Mouse (Mus musculus): ENCODE data around the gene Rtn4rl1. TPM values are rescaled to one million over a fixed set of nuclear protein-coding genes. Genes with fewer than 3 reads are reported as not detected.

The Rtn4rl1 gene
- total RNA-seq, 2 experiments from 2014 or later, result 37.3 to 53.0 TPM

GRCm38 (mm10) chr11:75184986-75185385, 8.6 kb upstream of the Rtn4rl1 start:
- no peak for DNase-seq

GRCm38 (mm10) chr11:75189713-75190370, 3.7 kb upstream of the Rtn4rl1 start:
- peak in 1 of 2 experiments; percentile 23 for DNase-seq

GRCm38 (mm10) chr11:75190371-75190724, 3.2 kb upstream of the Rtn4rl1 start:
- peak; percentile 90 for DNase-seq

GRCm38 (mm10) chr11:75190905-75191441, 2.6 kb upstream of the Rtn4rl1 start, which contains the start of gene Dph1:
Gene Dph1 (minus strand): TSS chr11:75191241.
- DNase-seq, result no peak

DNA sequence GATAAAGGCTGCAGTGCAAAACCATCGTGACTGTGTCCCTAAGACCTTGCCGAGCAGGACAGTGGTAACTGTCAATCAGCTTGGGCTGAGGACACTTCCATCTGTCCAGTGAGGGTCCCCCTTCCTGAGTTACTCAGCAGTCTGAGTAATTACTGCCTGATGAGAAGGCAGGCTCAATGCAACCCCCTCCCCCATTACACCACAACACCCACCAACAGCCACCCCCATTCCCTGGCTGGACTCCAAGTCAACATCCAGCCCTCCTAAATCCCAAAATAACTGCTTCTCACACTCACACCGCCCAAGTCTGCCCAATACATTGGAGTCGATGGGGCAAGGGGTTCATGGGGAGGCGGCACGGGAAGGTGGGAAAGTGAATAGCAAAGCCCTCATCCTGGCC, 1.7 kb upstream of the Rtn4rl1 start:
- DNase-seq, result no peak

GRCm38 (mm10) chr11:75192336-75193214, 1.0 kb upstream of the Rtn4rl1 start:
- DNase-seq, result peak; percentile 89 to 94

DNA sequence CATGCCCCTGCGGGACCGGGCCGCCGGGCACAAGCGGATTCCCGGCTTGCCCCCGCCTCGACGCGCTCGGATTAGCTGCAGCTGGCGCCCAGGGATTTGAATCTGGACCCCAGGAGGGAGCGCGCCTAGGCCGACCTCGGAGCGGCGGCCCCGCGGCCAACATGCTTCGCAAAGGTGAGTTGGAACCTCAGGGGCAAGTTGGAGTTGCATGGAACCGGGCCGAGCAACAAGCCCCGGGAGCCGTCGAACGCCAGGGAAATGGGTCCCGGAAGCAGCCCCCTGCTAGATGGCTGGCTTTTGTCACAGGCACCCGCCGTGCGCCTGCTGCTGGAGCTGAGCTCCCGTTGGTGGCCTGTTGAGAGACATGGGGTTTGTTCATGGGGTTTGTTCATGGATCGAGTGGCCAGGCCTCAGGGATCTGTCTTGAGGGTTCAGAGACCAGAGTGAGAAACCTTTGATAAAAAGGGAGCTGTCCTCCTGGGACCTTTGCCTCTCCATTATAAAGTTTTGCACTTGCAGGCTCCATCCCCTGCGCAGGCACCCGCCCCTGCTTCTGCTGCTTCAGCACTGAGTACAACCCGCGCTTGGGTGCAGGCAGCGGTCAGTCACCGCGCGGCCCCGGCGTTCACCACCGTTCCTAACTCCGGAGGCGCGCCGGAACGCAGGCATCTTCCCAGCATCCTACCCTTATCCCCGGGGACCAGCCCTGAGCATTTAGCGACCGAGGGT, 702 bp downstream of the Rtn4rl1 start:
- DNase-seq, result peak; percentile 49 to 56

DNA sequence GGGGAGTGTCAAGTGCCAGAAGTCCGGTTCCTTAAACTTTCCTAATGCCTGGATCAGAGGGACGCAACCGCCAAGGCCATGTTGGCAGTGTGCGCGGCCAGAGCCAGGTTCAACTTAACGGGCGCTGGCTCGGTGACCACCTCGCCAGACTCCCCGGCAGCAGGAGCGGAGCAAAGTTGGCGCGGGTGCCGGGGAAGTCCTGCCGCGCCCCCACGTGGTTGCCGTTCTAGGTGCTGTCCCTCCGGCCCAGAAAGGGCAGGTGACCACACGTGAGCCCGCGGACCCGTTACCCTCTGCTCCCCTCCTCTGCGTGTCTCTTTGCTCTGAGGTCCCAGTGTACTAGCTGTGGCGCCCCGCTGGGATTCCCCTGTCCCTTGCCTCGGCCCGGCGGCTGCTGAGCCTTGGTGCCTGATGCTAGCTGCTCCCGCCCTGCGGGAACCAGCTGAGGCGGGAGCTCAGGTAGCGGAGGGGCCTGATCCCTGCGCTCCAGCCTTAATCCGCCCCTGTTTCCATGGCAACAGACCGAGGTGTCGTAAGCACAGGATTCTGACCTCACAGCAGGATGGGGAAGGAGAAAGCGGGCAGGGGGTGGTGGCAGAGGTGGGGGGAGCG, 1.4 kb downstream of the Rtn4rl1 start:
- DNase-seq, result peak; percentile 60 to 79

DNA sequence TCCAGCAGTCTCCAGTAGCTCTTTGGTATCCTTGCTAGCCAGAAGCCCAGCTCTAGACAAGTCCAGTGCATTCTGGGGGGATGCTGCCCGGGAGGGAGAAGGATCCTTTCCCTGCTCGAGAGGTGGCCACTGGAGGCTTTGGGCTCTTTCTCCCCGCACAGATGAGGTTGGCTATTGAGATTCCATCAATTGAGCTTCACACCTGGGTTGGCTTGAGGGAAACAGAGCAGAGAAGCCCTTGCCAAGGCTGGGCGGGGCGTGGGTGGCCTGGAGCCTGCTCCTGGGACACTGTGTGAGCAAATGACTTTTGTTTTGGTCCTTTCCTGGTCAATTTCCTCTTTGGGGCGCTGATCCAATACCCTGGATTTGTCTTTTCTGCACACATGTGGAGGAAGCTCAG, 2.5 kb downstream of the Rtn4rl1 start:
- DNase-seq, result no peak

DNA sequence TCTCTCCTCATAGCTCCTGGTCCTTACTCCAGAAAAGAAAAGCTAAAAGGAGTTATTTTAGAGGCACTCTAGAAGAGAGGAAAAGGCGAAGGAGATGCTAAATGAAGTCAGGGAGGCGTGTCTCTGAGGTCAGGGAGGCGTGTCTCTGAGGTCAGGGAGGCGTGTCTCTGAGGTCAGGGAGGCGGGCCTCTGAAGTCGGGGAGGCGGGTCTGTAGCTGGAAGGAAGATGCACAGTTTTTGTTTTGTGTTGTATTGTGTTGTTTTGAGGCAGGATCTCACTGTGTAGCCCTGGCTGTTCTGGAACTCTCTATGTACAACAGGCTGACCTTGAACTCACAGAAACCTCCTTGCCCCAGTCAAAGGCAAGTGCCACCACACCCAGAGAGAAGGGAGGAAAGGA, 4.4 kb downstream of the Rtn4rl1 start:
- no peak for DNase-seq

DNA sequence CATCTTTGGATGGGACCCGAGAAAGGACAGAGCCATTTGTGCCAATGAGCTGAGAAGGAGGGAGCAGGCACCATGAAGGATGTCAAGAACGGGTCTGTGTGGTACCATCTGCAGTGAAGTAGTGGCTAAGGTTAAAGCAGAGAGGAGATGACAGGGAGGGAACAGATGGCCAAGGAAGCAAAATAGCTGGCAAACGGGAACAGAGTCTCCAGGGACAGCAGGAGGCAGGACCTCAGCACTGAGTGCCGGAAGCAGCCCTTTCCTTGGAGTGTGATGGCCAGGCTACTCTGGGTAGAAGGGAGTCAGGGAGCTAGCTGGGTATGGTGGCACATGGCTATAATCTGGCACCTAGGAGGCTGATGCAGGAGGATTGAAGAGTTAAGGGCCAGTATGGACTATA, 5.2 kb downstream of the Rtn4rl1 start:
- no peak for DNase-seq

- DNase-seq, result peak; percentile 52 to 70
Observed at GRCm38 (mm10) chr11:75199951-75200350, 6.4 kb downstream of the Rtn4rl1 start.

- no peak for DNase-seq
Observed at GRCm38 (mm10) chr11:75200935-75201334, 7.4 kb downstream of the Rtn4rl1 start.

DNA sequence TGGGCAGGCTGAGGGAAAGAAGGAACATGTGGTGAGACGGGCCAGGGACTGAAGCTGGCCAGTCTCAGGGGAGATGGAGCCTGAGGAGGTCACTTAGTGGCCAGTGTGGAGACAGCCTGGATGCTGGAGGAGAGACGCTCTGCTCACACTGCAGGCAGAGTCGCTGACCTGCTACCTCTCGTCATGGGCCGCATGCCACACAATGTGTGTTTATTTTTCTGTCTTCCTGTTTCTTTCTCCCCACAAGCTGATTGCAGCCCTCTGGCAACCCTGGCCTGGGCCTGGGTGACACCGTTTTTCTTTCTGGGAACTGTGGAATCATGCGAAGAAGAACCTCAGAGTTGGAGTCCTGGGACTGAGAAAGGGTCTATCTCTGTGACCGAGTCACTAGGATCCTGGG, 8.1 kb downstream of the Rtn4rl1 start:
- DNase-seq, result no peak

DNA sequence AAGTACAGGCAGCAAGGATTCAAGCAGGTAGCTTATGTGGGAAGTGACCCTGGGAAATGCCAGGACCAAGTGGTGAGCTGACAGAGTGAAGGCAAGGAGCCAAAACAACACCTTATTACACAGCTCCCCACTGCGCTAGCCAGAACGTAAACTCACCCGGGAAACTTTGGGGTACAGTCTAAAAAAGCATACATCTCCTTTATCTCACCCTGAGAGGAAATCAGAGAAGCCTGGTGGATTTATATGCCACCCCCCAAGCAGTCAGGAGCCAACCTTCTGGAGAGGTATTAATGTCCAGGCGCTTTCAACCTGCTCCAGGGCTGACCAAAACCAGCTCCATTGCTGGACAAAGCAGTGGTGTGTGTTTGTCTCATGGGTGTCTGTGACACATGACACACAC, 10.3 kb downstream of the Rtn4rl1 start:
- DNase-seq, result no peak

GRCm38 (mm10) chr11:75204472-75204871, 10.9 kb downstream of the Rtn4rl1 start:
- DNase-seq, result no peak

GRCm38 (mm10) chr11:75206347-75206746, 12.8 kb downstream of the Rtn4rl1 start:
- no peak for DNase-seq

DNA sequence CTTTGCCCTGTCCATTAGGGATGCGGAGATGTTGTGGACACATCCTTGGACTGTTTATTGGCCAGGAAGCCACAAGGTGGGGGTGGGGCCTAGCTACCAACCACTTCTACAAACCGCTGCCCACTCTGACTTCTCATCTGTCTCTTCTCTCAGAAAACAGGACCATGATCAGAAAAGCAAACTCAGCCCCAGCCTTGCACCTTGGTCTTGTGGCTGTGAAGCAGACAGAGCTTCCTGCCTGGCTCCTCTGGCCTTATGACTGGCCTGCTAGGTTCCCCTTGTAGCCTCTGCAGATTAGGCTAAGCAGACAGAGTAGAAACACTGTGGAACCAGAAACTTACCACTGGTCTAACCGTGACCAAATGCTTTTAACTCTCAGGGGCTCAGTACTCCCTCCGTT, 15.8 kb downstream of the Rtn4rl1 start:
- no peak for DNase-seq

GRCm38 (mm10) chr11:75210093-75210492, 16.5 kb downstream of the Rtn4rl1 start:
- DNase-seq, result no peak

DNA sequence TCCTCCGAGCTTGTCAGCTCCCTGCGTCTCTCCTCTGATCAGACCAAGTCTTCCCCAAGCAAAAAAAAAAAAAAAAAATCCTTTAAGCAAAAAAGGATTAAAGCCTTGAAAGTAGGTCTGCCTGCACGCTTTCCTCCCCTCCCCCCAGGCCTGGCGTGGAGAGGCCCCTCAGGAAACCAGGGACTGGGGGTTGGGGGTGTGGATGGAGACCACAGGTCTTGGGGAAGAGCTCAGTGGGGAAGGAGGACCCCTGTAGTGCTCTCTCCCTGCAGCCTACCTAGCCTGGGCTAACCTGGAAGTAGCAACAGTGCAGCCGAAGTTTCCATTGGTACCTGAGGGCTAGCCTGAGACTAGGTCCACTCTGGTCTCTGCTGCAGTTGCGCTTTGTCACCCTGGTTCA, 17.2 kb downstream of the Rtn4rl1 start:
- no peak for DNase-seq

DNA sequence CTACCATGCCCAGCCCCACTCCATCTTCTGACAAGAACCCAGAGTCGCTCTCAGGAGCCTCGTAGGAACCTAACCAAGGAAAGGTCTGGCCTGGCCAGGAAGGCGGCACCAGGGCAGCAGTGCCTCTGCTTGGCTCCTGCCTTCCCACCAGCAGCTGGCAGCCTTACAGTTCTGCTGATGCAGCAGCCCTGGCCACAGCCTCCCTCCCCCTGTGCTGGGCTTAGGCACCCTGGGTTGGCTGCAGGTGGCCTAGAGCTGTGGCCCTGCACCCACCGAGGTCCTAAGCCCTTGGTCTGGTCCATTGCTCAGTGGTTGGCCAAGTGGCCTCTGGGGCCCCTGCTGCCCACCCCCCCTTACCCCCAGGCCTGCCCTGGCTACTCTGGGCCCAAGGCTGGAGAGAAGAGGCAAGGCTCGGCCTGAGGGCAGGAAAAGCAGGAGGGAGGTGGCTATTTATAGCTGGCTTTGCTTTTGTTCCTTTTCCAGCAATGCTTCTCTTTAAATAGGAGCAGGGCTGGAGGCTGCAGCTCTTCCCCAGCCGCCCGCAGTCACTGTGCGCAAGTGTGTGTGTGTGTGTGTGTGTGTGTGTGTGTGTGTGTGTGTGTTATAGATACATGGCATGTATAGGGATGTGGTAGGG, 18.6 kb downstream of the Rtn4rl1 start:
- DNase-seq, result peak; percentile 49 to 72

DNA sequence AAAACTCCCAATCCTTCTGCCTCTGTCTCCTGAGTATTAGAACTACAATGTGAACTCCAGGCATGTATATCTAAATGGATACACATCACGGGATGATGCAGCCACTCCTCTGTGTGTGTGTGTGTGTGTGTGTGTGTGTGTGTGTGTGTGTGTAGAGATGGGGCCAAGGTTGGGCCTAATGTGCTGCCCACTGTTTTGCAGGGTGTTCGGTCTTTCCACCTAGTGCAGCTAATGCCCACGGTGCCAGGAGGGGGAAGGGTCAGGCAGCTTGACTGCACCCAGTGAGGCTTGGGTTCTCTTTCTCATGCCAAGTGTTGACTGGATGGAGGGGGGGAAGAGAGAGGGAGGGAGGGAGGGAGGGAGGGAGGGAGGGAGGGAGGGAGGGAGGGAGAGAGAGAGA, 19.3 kb downstream of the Rtn4rl1 start:
- peak in 1 of 2 experiments; percentile 68 for DNase-seq
